Mouse (Mus musculus) kidney, adult 2 months (tissue): ENCODE measurements around the gene Rnf213. TPM values are rescaled to one million over a fixed set of nuclear protein-coding genes. Genes with fewer than 3 reads are reported as not detected.

Experiments
- DNase-seq: peaks from one replicate; pipeline ENCODE4 v3.0.0; 2021
- H3K27ac ChIP-seq: fragments of 200-500 bp; 2 replicates; pipeline ENCODE4 v1.5.1; 2012; ENCODE audit warnings: low read depth, low read length, control low read depth, inconsistent platforms; ENCODE audit not compliant: insufficient read depth
- H3K27me3 ChIP-seq: fragments of 200-500 bp; replicated peaks from 2 replicates; pipeline ENCODE4 v1.6.1; 2012; ENCODE audit warnings: mild to moderate bottlenecking, moderate library complexity, low read length, inconsistent platforms; ENCODE audit not compliant: control insufficient read depth, insufficient read depth
- H3K36me3 ChIP-seq: fragments of 200-500 bp; 2 replicates; pipeline ENCODE4 v1.6.1; 2012; ENCODE audit warnings: mild to moderate bottlenecking, moderate library complexity, low read length, inconsistent platforms; ENCODE audit not compliant: control insufficient read depth, insufficient read depth
- H3K4me1 ChIP-seq: fragments of 200-500 bp; 2 replicates; pipeline ENCODE4 v1.6.1; 2011; ENCODE audit warnings: low read length; ENCODE audit not compliant: control insufficient read depth, insufficient read depth
- H3K4me3 ChIP-seq: fragments of 200-500 bp; 2 replicates; pipeline ENCODE4 v1.5.1; 2011; ENCODE audit warnings: mild to moderate bottlenecking, low read depth, low read length, control low read depth; ENCODE audit not compliant: insufficient read depth
- CTCF ChIP-seq: fragments of 200-500 bp; conservative IDR thresholded peaks from 2 replicates; pipeline ENCODE4 v1.5.1; 2011; ENCODE audit warnings: low read depth, mild to moderate bottlenecking, control low read depth, low read length, moderate library complexity, mixed read lengths; ENCODE audit not compliant: insufficient read depth, insufficient read length
- POLR2A ChIP-seq: fragments of 200-500 bp; IDR thresholded peaks from one replicate; pipeline ENCODE4 v1.6.1; 2011; ENCODE audit warnings: low read depth, low read length, control low read depth
- WGBS: fragments of 180-500 bp; shearing (Covaris S2); methylation state at CpG from one replicate; pipeline ENCODE4 v1.1.7; 2018; 5-methylcytosine and 5-hydroxymethylcytosine counted together
- polyA plus RNA-seq: library from polyadenylated mRNA; depleted of rRNA; stranded (reverse); fragments of >200 nt; gene quantifications from 2 replicates; pipeline ENCODE4 v1.2.3, GENCODE M21; 2012

Gene Rnf213
- polyA plus RNA-seq, 1 experiment, result 18.5 TPM

GRCm38 (mm10) chr11:119391386-119392000 is 1.4 kb upstream of the Rnf213 start:
- peak overlapping the region; percentile 20; the same call in 1 of the 2 replicates for H3K4me3 ChIP-seq
- peaks cover 12% of the 10 kb centered on the region for H3K4me1 ChIP-seq
- DNase-seq, result no peak
- no peaks in the 10 kb centered on the region for H3K27me3 ChIP-seq
- H3K36me3 ChIP-seq, result no peaks in the 10 kb centered on the region
- peak overlapping the region; percentile 77; the same call in 1 of the 2 replicates for H3K27ac ChIP-seq
- 57% methylated on average over 7 of the region's 7 CpGs for WGBS
- TF ChIP-seq POLR2A (no peak), CTCF (no peak)

- Histone ChIP-seq H3K27me3 (no peaks in the 10 kb centered on the region), H3K36me3 (no peaks in the 10 kb centered on the region), H3K4me3 (peak overlapping the region; percentile 25), H3K27ac (peak overlapping the region; percentile 77), H3K4me1 (peaks cover 12% of the 10 kb centered on the region)
- TF ChIP-seq POLR2A (no peak), CTCF (no peak)
- 15% methylated on average over 12 of the region's 12 CpGs for WGBS
- peak; percentile 90 for DNase-seq
Measured at GRCm38 (mm10) chr11:119392001-119392614, 792 bp upstream of the Rnf213 start.

- TF ChIP-seq CTCF, result no peak
- no peak for TF ChIP-seq POLR2A
- no peak for DNase-seq
- Histone ChIP-seq H3K36me3 (no peaks in the 10 kb centered on the region), H3K27ac (peak overlapping the region; percentile 81), H3K4me3 (peak overlapping the region; percentile 86), H3K4me1 (peaks cover 12% of the 10 kb centered on the region), H3K27me3 (no peaks in the 10 kb centered on the region)
- 15% methylated on average over 7 of the region's 7 CpGs for WGBS
Measured at GRCm38 (mm10) chr11:119393483-119393804, 544 bp downstream of the Rnf213 start.

- Histone ChIP-seq H3K36me3 (no peaks in the 10 kb centered on the region), H3K27ac (no peak overlapping the region)
- WGBS, result 33% methylated on average over 6 of the region's 6 CpGs
Measured at GRCm38 (mm10) chr11:119394210-119394609, 1.3 kb downstream of the Rnf213 start.

GRCm38 (mm10) chr11:119395394-119395793 is 2.5 kb downstream of the Rnf213 start:
- DNase-seq, result no peak
- TF ChIP-seq POLR2A (no peak), CTCF (no peak)
- Histone ChIP-seq H3K36me3 (no peaks in the 10 kb centered on the region), H3K27me3 (no peaks in the 10 kb centered on the region), H3K4me3 (no peak overlapping the region), H3K4me1 (peaks cover 12% of the 10 kb centered on the region; the same call in 1 of the 2 replicates), H3K27ac (no peak overlapping the region)
- WGBS, result 56% methylated on average over 7 of the region's 7 CpGs

More at GRCm38 (mm10) chr11:119394210-119394609, 1.3 kb downstream of the Rnf213 start:
- TF ChIP-seq CTCF (no peak), POLR2A (no peak)
- DNase-seq, result no peak
- H3K27me3 ChIP-seq, result no peaks in the 10 kb centered on the region
- H3K4me3 ChIP-seq, result peak overlapping the region; percentile 86
- H3K4me1 ChIP-seq, result peaks cover 12% of the 10 kb centered on the region

- TF ChIP-seq POLR2A, result no peak
- TF ChIP-seq CTCF, result no peak
- H3K27me3 ChIP-seq, result no peaks in the 10 kb centered on the region
- H3K27ac ChIP-seq, result no peak overlapping the region
- no peak overlapping the region for H3K4me3 ChIP-seq
- no peak for DNase-seq
- H3K36me3 ChIP-seq, result no peaks in the 10 kb centered on the region
- WGBS, result 58% methylated on average over 13 of the region's 13 CpGs
- peaks cover 12% of the 10 kb centered on the region; the same call in 1 of the 2 replicates for H3K4me1 ChIP-seq
Measured at GRCm38 (mm10) chr11:119395931-119396330, 3.0 kb downstream of the Rnf213 start.

- no peak for TF ChIP-seq POLR2A
- TF ChIP-seq CTCF, result no peak
- 80% methylated on average over 7 of the region's 7 CpGs for WGBS
- Histone ChIP-seq H3K4me3 (no peak overlapping the region), H3K36me3 (no peaks in the 10 kb centered on the region), H3K4me1 (peaks cover 12% of the 10 kb centered on the region; the same call in 1 of the 2 replicates), H3K27me3 (no peaks in the 10 kb centered on the region), H3K27ac (no peak overlapping the region)
- DNase-seq, result no peak
Measured at GRCm38 (mm10) chr11:119396461-119396860, 3.6 kb downstream of the Rnf213 start.
